Mouse (Mus musculus) lung, embryonic 15.5 days (tissue): ENCODE data around the gene Ehd4. TPM values are rescaled to one million over a fixed set of nuclear protein-coding genes. Genes with fewer than 3 reads are reported as not detected.

Experiments used
- ATAC-seq: fragments of 200-750 bp; cut with Nextera tagmentation; 2 replicates; pipeline ENCODE4 v1.8.0; 2017; ENCODE audit warnings: moderate number of reproducible peaks, borderline replicate concordance; ENCODE audit not compliant: low FRiP score, low TSS enrichment; ENCODE audit errors: extremely low read depth
- H3K27ac ChIP-seq: fragments of 300-500 bp; sonication (generic); 2 replicates; pipeline ENCODE4 v1.5.1; 2015; ENCODE audit warnings: moderate library complexity, mild to moderate bottlenecking, inconsistent platforms
- H3K27me3 ChIP-seq: fragments of 300-500 bp; sonication (generic); 2 replicates; pipeline ENCODE4 v1.6.1; 2015; ENCODE audit warnings: inconsistent platforms
- H3K36me3 ChIP-seq: fragments of 300-500 bp; sonication (generic); 2 replicates; pipeline ENCODE4 v1.6.1; 2015; ENCODE audit warnings: inconsistent platforms
- H3K4me1 ChIP-seq: fragments of 300-500 bp; sonication (generic); 2 replicates; pipeline ENCODE4 v1.6.1; 2015; ENCODE audit warnings: inconsistent platforms
- H3K4me2 ChIP-seq: fragments of 300-500 bp; sonication (generic); 2 replicates; pipeline ENCODE4 v1.6.1; 2015; ENCODE audit warnings: inconsistent platforms, mild to moderate bottlenecking, moderate library complexity
- H3K4me3 ChIP-seq: fragments of 300-500 bp; sonication (generic); 2 replicates; pipeline ENCODE4 v1.5.1; 2015; ENCODE audit warnings: mild to moderate bottlenecking, inconsistent platforms
- H3K9ac ChIP-seq: fragments of 300-500 bp; sonication (generic); 2 replicates; pipeline ENCODE4 v1.6.1; 2015; ENCODE audit warnings: inconsistent platforms
- H3K9me3 ChIP-seq: fragments of 300-500 bp; sonication (generic); 2 replicates; pipeline ENCODE4 v1.6.1; 2016; ENCODE audit warnings: inconsistent platforms
- WGBS: fragments of 180-500 bp; shearing (Covaris S2); methylation state at CpG from one replicate; pipeline ENCODE4 v1.1.7; 2015; 5-methylcytosine and 5-hydroxymethylcytosine counted together
- polyA plus RNA-seq: library from polyadenylated mRNA; unstranded; fragments of >200 nt; fragmentation: Nextera tagmentation; extraction: Ambion mirVana; gene quantifications from 2 replicates; pipeline ENCODE4 v1.2.1, GENCODE M21; 2015

The Ehd4 gene
- polyA plus RNA-seq, 1 experiment from 2014 or later = 96.5 TPM

DNA sequence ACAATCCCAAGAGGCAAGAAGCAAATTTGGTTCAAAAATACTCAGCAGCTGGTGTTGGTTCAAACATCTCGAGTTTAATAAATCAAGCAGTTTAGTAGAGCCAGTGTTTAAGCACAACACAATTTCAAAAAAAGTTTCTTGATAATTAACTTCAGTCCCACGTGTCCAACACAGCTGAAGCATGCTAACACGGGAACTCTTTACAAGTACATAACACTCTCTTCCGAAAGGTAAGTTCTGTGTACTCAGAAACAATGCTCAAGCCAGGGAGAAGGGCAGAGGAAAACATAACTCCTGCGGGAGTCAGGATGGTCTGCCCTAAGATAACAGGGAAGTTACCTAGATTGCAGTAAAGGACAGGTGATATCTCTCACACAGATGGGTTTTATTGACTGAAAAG is 12.1 kb downstream of the Ehd4 start:
- Histone ChIP-seq H3K27me3 (no peaks in the 10 kb centered on the region), H3K9ac (no peak overlapping the region), H3K9me3 (no peaks in the 10 kb centered on the region), H3K4me2 (no peak overlapping the region), H3K27ac (no peak overlapping the region), H3K4me1 (peaks cover 10% of the 10 kb centered on the region; the same call in 1 of the 2 replicates), H3K36me3 (no peaks in the 10 kb centered on the region), H3K4me3 (no peak overlapping the region)
- WGBS = 78% methylated on average over 5 of the region's 5 CpGs
- no peak for ATAC-seq

GRCm38 (mm10) chr2:120141671-120142070 is 12.7 kb downstream of the Ehd4 start:
- H3K4me3 ChIP-seq = no peak overlapping the region
- no peaks in the 10 kb centered on the region for H3K36me3 ChIP-seq
- H3K27me3 ChIP-seq = no peaks in the 10 kb centered on the region
- WGBS = 82% methylated on average over 1 of the region's 1 CpGs
- no peak overlapping the region for H3K4me2 ChIP-seq
- no peak overlapping the region for H3K27ac ChIP-seq
- H3K9me3 ChIP-seq = no peaks in the 10 kb centered on the region
- no peak for ATAC-seq
- peaks cover 10% of the 10 kb centered on the region; the same call in 1 of the 2 replicates for H3K4me1 ChIP-seq
- H3K9ac ChIP-seq = no peak overlapping the region

DNA sequence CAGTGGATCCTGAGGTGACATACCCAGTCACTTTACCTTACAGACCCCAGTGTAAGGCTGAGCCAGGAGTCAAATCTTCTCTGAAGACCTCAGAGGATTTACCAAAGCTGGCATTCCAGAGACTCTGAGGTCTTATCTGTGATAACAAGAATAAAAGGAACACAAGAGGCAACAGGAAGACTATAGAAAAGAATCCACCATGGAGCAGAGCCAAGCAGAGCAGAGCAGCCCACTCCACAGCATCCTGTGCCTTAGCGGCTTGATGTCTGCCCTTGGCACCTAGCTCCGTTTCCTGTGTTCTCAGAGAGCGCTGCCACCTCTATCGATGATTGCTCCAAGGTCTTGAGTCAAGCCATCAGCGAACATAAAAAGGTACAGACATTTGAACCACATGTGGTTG is 14.1 kb downstream of the Ehd4 start:
- no peak overlapping the region for H3K4me3 ChIP-seq
- no peak for ATAC-seq
- no peak overlapping the region for H3K4me2 ChIP-seq
- WGBS = 63% methylated on average over 5 of the region's 5 CpGs
- no peak overlapping the region for H3K9ac ChIP-seq
- H3K4me1 ChIP-seq = peaks cover 10% of the 10 kb centered on the region; the same call in 1 of the 2 replicates
- no peaks in the 10 kb centered on the region for H3K9me3 ChIP-seq
- H3K27me3 ChIP-seq = no peaks in the 10 kb centered on the region
- peak overlapping the region; percentile 35; the same call in 1 of the 2 replicates for H3K27ac ChIP-seq
- H3K36me3 ChIP-seq = no peaks in the 10 kb centered on the region

- H3K4me2 ChIP-seq = no peak overlapping the region
- H3K9ac ChIP-seq = no peak overlapping the region
- WGBS = 80% methylated on average over 1 of the region's 1 CpGs
- H3K27ac ChIP-seq = no peak overlapping the region
- H3K4me3 ChIP-seq = no peak overlapping the region
- no peak for ATAC-seq
- H3K4me1 ChIP-seq = peaks cover 16% of the 10 kb centered on the region
- no peaks in the 10 kb centered on the region for H3K9me3 ChIP-seq
- H3K27me3 ChIP-seq = no peaks in the 10 kb centered on the region
- H3K36me3 ChIP-seq = no peaks in the 10 kb centered on the region
Observed at GRCm38 (mm10) chr2:120139091-120139490, 15.3 kb downstream of the Ehd4 start.

GRCm38 (mm10) chr2:120137281-120137680 is 17.1 kb downstream of the Ehd4 start:
- Histone ChIP-seq H3K4me1 (peaks cover 16% of the 10 kb centered on the region), H3K4me2 (no peak overlapping the region), H3K4me3 (no peak overlapping the region), H3K27ac (no peak overlapping the region), H3K36me3 (no peaks in the 10 kb centered on the region), H3K9me3 (no peaks in the 10 kb centered on the region), H3K27me3 (no peaks in the 10 kb centered on the region), H3K9ac (no peak overlapping the region)
- ATAC-seq = no peak
- 55% methylated on average over 5 of the region's 5 CpGs for WGBS

DNA sequence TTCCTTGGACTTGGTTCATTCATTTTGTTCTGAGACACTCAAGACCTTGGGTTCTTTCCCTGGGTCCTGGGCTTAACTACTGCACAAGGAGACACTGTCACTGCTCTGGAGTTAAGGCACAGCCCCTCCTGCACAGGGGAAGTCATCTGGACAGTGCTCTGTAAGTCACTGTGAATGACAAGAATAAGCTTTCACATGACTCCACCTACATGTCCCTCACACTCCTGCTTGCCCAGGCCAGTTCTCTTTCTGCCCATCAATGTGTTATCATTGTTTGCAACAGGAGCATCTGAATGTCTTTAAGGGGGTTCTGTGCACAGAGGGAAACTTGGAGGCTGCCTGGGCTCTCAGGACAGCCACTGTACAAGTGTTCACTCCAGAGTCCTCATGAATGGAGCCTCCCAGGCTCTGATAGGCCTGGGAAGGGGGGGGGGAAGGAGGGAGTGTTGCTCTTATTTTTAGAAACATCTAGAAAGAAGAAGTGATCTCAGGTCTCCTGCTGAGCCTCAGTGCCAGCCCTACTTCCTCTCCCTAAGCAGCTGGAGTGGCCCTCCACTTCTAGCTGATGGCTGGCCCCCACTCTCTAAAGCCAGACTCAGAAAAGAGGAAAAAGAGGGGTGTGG is 19.8 kb downstream of the Ehd4 start:
- H3K4me1 ChIP-seq = peaks cover 15% of the 10 kb centered on the region
- H3K4me3 ChIP-seq = no peak overlapping the region
- no peaks in the 10 kb centered on the region for H3K27me3 ChIP-seq
- no peak overlapping the region for H3K9ac ChIP-seq
- H3K27ac ChIP-seq = 0 out of 2 replicates have a peak overlapping the region, but pooled peaks have one; percentile 37
- H3K9me3 ChIP-seq = no peaks in the 10 kb centered on the region
- ATAC-seq = no peak
- no peak overlapping the region for H3K4me2 ChIP-seq
- no peaks in the 10 kb centered on the region for H3K36me3 ChIP-seq

DNA sequence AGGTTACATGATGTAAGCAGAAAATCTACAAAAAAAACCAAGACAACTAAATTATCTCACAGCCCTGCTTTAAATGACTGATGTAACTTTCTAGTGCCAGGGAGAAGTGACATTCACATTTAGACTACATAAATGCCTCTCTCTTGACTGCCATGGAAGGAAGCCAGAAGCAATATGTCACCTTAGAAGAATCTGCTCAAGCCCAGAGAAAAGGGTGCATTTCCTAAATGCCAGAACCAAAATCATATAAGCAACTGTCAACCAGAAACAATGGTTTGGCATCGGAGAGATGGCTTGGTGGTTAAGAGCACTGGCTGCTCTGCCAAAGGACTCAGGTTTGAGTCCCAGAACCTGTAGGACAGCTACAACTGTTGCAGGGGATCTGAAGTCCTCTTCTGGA is 22.5 kb downstream of the Ehd4 start:
- H3K4me3 ChIP-seq = no peak overlapping the region
- no peaks in the 10 kb centered on the region for H3K27me3 ChIP-seq
- ATAC-seq = no peak
- peaks cover 37% of the 10 kb centered on the region for H3K4me1 ChIP-seq
- no peak overlapping the region for H3K4me2 ChIP-seq
- 55% methylated on average over 1 of the region's 1 CpGs for WGBS
- H3K9ac ChIP-seq = no peak overlapping the region
- no peaks in the 10 kb centered on the region for H3K9me3 ChIP-seq
- H3K36me3 ChIP-seq = no peaks in the 10 kb centered on the region
- H3K27ac ChIP-seq = peak overlapping the region; percentile 2; the same call in 1 of the 2 replicates

GRCm38 (mm10) chr2:120129252-120129908 is 25.0 kb downstream of the Ehd4 start:
- no peak overlapping the region for H3K4me2 ChIP-seq
- H3K9me3 ChIP-seq = no peaks in the 10 kb centered on the region
- peaks cover 39% of the 10 kb centered on the region for H3K4me1 ChIP-seq
- H3K27ac ChIP-seq = peak overlapping the region; percentile 79
- H3K9ac ChIP-seq = no peak overlapping the region
- WGBS = 37% methylated on average over 8 of the region's 8 CpGs
- no peaks in the 10 kb centered on the region for H3K27me3 ChIP-seq
- H3K36me3 ChIP-seq = no peaks in the 10 kb centered on the region
- no peak for ATAC-seq
- H3K4me3 ChIP-seq = no peak overlapping the region

- no peak overlapping the region for H3K4me2 ChIP-seq
- ATAC-seq = peak; percentile 77
- H3K9ac ChIP-seq = no peak overlapping the region
- peaks cover 43% of the 10 kb centered on the region for H3K4me1 ChIP-seq
- no peaks in the 10 kb centered on the region for H3K9me3 ChIP-seq
- 22% methylated on average over 1 of the region's 1 CpGs for WGBS
- H3K36me3 ChIP-seq = no peaks in the 10 kb centered on the region
- H3K4me3 ChIP-seq = no peak overlapping the region
- no peaks in the 10 kb centered on the region for H3K27me3 ChIP-seq
- H3K27ac ChIP-seq = peak overlapping the region; percentile 79
Observed at GRCm38 (mm10) chr2:120128611-120129051, 25.8 kb downstream of the Ehd4 start.

DNA sequence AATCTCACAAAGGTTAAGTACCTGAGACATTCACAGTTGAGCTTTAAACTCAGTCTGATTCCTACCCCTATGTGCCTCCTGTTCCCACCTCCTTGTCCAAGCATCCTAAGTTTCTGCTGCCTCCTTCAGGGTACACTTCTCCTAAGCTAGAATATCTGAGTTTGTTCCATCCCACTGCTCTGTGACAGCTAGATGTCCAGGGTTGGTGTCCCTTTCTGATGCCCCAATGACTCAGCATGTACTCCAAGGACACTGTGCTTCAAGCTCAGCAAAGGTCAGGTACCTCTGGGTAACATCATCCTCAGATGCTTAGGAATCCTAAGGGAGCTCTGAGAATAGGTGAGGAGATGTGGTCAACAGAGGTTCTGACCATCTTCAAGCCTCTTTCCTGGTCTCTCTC is 26.4 kb downstream of the Ehd4 start:
- no peak overlapping the region for H3K4me2 ChIP-seq
- H3K4me3 ChIP-seq = no peak overlapping the region
- no peak overlapping the region for H3K9ac ChIP-seq
- H3K27me3 ChIP-seq = no peaks in the 10 kb centered on the region
- ATAC-seq = no peak
- peaks cover 47% of the 10 kb centered on the region for H3K4me1 ChIP-seq
- H3K9me3 ChIP-seq = no peaks in the 10 kb centered on the region
- H3K27ac ChIP-seq = peak overlapping the region; percentile 79
- H3K36me3 ChIP-seq = no peaks in the 10 kb centered on the region

GRCm38 (mm10) chr2:120126901-120127300 is 27.5 kb downstream of the Ehd4 start:
- Histone ChIP-seq H3K4me3 (no peak overlapping the region), H3K4me2 (no peak overlapping the region), H3K9me3 (no peaks in the 10 kb centered on the region), H3K9ac (no peak overlapping the region), H3K27me3 (no peaks in the 10 kb centered on the region), H3K27ac (no peak overlapping the region), H3K36me3 (no peaks in the 10 kb centered on the region), H3K4me1 (peaks cover 58% of the 10 kb centered on the region)
- no peak for ATAC-seq
- WGBS = 86% methylated on average over 1 of the region's 1 CpGs

DNA sequence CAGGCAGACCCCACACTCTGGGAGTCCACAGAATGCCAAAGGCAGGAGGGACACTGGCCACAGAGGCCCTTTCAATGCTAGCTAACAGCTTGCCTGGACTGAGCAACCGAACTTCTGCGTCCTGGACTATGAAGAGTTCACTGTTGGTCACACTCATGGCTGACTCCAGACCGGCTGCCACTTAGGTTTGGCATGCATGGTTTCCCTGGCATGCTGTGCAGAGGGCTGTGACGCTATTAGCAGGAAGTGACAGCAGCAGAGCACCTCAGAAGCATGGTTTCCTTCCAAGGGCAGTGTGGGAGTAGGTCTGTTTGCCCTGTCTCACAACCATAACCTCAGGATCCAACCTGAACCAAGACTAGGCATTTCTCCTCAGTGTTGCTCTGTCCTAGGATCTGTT is 28.0 kb downstream of the Ehd4 start:
- 74% methylated on average over 4 of the region's 4 CpGs for WGBS
- no peak overlapping the region for H3K27ac ChIP-seq

More for the DNA sequence above, 28.0 kb downstream of the Ehd4 start:
- no peak for ATAC-seq
- no peak overlapping the region for H3K4me2 ChIP-seq
- no peaks in the 10 kb centered on the region for H3K36me3 ChIP-seq
- no peak overlapping the region for H3K4me3 ChIP-seq
- no peaks in the 10 kb centered on the region for H3K27me3 ChIP-seq
- no peak overlapping the region for H3K9ac ChIP-seq
- H3K4me1 ChIP-seq = peaks cover 58% of the 10 kb centered on the region
- H3K9me3 ChIP-seq = no peaks in the 10 kb centered on the region
